Mouse (Mus musculus) mouse trophoblast stem cell (cell line): ENCODE results near the gene Nufip1.

Experiments used
- in situ Hi-C, 2 experiments: fragments of 300-500 bp; cut with MseI, MboI; formaldehyde crosslinking; loops; 2 replicates in 1 of 2; 3 replicates in 1 of 2; pipeline ENCODE4 v1.15.1; 2025

Gene Nufip1

DNA sequence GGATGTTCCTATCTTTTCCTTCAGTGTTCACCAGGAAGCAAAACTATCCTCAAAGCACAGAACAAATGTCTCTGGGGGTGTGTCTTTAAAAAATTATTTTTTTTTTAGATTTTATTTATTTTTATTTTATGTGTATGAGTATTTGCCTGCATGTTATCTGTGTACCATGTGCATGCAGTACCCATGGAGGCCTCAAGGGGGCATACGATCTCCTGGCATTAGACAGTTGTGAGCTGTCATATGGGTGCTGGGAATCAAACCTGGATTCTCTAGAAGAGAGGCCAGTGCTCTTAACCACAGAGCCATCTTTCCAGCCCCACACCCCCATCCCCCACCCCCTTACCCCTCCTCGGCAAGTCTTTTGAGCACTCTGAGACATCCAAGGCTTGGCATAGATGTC lies 67.8 kb downstream of the Nufip1 start:
- in situ Hi-C loops = loop anchor here in 1 of 2 experiments (25.0 kb wide), 1 partner anchor 284 kb away; no protein-coding TSS in a partner anchor

- in situ Hi-C loops = loop anchor here in 1 of 2 experiments (25.0 kb wide), 1 partner anchor 283 kb away; no protein-coding TSS in a partner anchor
These were observed 68.7 kb downstream of the Nufip1 start for GRCm38 (mm10) chr14:76179343-76179742.

DNA sequence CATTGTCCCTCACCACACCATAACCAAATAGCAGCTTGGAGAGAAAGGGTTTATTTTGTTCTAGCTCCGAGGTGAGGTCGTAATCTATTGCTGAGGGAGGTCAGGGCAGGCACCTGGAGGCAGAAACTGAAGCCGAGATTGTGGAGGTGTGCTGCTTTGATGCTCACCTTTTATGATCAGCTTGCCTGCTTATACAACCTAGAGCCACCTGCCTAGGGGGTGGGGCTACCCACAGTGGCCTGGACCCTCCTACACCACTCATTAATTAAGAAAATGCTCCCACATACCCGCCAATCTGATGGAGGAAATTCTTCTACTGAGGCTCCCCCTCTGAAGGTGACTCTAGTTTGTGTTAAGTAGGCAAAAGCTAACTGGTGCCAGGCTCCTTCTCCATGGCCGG lies 74.7 kb downstream of the Nufip1 start:
- in situ Hi-C loops = loop anchor here in 1 of 2 experiments (25.0 kb wide), 1 partner anchor 277 kb away; no protein-coding TSS in a partner anchor

DNA sequence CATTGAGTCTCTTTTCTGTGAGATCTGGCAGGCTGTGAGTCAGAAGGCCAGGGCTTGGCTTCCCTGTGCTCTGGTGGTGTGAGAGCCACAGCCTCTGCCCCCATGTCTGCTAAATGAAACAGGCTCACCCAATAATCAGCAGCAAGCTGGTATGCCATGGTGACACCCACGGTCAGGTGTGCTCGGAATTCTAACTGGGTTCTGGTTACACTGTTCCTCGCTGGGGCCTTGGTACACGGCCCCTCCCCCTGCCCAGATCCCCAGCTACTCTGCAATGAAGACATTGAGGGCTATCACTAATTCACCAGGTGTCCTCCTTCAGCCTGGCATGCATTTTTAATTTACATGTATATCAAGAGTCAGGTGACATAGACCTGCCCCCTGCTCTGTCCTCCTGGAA lies 75.6 kb downstream of the Nufip1 start:
- in situ Hi-C loops = loop anchor here in 1 of 2 experiments (25.0 kb wide), 1 partner anchor 276 kb away; no protein-coding TSS in a partner anchor
